Mouse (Mus musculus): ENCODE results near the gene Psmd5. TPM values are rescaled to one million over a fixed set of nuclear protein-coding genes. Genes with fewer than 3 reads are reported as not detected.

Gene Psmd5
- total RNA-seq (2014; rRNA removed; ENCODE audit: low replicate concordance): 16.5 and 28.6 TPM in 2 replicates
- 37.2 and 37.9 TPM in 2 replicates for polyA plus RNA-seq (2015; fragmentation: Nextera tagmentation; extraction: Ambion mirVana)

DNA sequence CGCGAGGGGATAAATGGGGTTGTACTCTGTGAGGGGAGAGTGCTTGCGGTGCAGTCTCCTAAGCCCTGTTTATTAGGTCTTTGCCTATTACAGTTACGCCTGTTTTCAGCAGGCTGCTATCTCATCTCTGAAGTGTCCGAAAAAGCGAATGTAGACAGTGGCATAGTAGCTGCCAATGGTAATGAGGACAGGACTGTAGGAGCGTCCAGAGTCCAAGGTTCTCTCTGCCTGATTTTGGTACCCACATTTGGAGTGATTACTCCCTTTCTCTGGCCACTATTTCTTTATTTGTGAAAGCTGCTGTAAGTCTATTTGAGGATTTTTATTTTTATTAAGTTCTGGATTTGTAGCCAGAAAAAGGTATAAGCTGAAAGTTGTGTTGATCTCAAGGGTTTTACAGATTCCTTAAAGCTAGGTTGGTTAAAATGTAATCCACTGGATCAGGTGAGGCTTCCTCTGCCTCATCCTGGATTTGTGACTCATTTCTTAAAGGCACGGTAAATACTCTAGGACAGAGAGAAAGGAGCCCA, at the start of gene Psmd5:
Psmd5 (minus strand) TSS at position 153 of the 530 bp plus-strand sequence.
- TF ChIP-seq CTCF (IDR thresholded peaks at IDR 0.05; ENCODE audit: low read depth) (no peak), EP300 (IDR thresholded peaks at IDR 0.05; ENCODE audit: low read depth) (no peak)
- WGBS: 11% methylated on average over 8 of the region's 8 CpGs

DNA sequence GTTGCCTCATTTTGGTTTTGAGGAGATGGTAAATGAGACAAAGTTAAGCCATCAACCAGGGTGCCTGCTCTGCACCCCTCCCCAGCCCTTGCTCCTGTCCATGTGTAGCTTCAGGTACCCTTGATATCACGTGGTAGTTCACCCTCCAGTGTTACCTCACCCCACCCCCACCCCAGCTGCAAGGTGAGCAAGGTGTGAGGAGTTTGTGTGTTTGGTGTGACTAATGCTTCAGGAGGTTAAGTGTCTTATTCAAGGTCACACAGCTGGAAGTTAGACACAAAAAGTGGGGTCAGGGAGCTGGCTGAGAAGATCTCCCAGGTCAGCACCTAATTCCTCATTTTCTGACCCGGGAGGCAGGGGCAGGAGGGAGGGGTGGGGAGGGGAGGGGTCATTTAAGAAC, 48.0 kb upstream of the Psmd5 start:
- H3K36me3 ChIP-seq (replicated peaks; ENCODE audit: control insufficient read depth, insufficient read depth, low read length): no peaks in the 10 kb centered on the region
- H3K4me1 ChIP-seq (ENCODE audit: control insufficient read depth, insufficient read depth): no peaks in the 10 kb centered on the region
- H3K4me3 ChIP-seq (ENCODE audit: low read depth, low read length): no peak overlapping the region
- no peaks in the 10 kb centered on the region for H3K27me3 ChIP-seq (ENCODE audit: control insufficient read depth, insufficient read depth, low read length)
- H3K9me3 ChIP-seq (replicated peaks; ENCODE audit: control insufficient read depth, low read length): no peaks in the 10 kb centered on the region
- no peak overlapping the region for H3K4me2 ChIP-seq (ENCODE audit: low read depth, low read length)
- DNase-seq (ENCODE audit: low spot score) (no peak), ATAC-seq (ENCODE audit: insufficient read depth, low read depth) (no peak)
- no peak overlapping the region for H3K27ac ChIP-seq (ENCODE audit: low read depth)
- H3K9ac ChIP-seq (replicated peaks; ENCODE audit: low read depth, low read length): no peak overlapping the region
- 18% methylated on average over 2 of the region's 2 CpGs for WGBS
- TF ChIP-seq CTCF (IDR thresholded peaks at IDR 0.05; ENCODE audit: low read depth) (no peak), EP300 (IDR thresholded peaks at IDR 0.05; ENCODE audit: low read depth) (no peak)

More for the DNA sequence above, at the start of gene Psmd5:
- peaks cover 8% of the 10 kb centered on the region for H3K4me1 ChIP-seq (ENCODE audit: control insufficient read depth, insufficient read depth)
- H3K27ac ChIP-seq (ENCODE audit: low read depth): no peak within 1 kb of the TSS
- no peak for ATAC-seq (ENCODE audit: insufficient read depth, low read depth)
- H3K9ac ChIP-seq (replicated peaks; ENCODE audit: low read depth, low read length): 0 out of 2 replicates have a peak within 1 kb of the TSS, but pooled peaks have one; percentile 1
- H3K4me2 ChIP-seq (ENCODE audit: low read depth, low read length): peak within 1 kb of the TSS; percentile 54
- H3K36me3 ChIP-seq (replicated peaks; ENCODE audit: control insufficient read depth, insufficient read depth, low read length): no peaks in the 10 kb centered on the region
- H3K9me3 ChIP-seq (replicated peaks; ENCODE audit: control insufficient read depth, low read length): no peaks in the 10 kb centered on the region
- peak within 1 kb of the TSS; percentile 33 for H3K4me3 ChIP-seq (ENCODE audit: low read depth, low read length)
- no peaks in the 10 kb centered on the region for H3K27me3 ChIP-seq (ENCODE audit: control insufficient read depth, insufficient read depth, low read length)
- DNase-seq (ENCODE audit: low spot score): no peak

DNA sequence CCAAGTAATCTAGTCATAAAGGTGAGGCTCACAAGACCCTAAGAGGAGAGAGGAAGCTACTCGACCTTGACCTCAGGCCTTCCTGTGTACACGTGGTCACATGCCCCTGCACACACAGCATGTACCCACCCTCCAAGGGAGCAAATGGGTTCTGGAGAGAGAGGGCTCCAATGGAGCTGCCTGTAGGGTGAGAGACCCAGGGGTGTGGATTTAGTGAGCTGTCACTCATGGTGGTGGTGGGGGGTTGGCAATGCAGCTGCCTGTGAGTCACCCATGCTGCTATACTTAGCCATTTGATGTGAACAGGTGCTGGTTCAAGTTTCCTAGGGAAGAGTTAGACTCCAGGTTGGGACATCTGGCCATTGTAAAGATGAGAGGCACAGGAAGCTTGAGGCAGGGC, 45.4 kb upstream of the Psmd5 start:
- DNase-seq (ENCODE audit: low spot score): no peak
- H3K4me3 ChIP-seq (ENCODE audit: low read depth, low read length): no peak overlapping the region
- no peak overlapping the region for H3K4me2 ChIP-seq (ENCODE audit: low read depth, low read length)
- no peak for ATAC-seq (ENCODE audit: insufficient read depth, low read depth)
- TF ChIP-seq EP300 (IDR thresholded peaks at IDR 0.05; ENCODE audit: low read depth) (no peak), CTCF (IDR thresholded peaks at IDR 0.05; ENCODE audit: low read depth) (no peak)
- no peaks in the 10 kb centered on the region for H3K27me3 ChIP-seq (ENCODE audit: control insufficient read depth, insufficient read depth, low read length)
- H3K9ac ChIP-seq (replicated peaks; ENCODE audit: low read depth, low read length): no peak overlapping the region
- no peaks in the 10 kb centered on the region for H3K36me3 ChIP-seq (replicated peaks; ENCODE audit: control insufficient read depth, insufficient read depth, low read length)
- H3K27ac ChIP-seq (ENCODE audit: low read depth): no peak overlapping the region
- no peaks in the 10 kb centered on the region for H3K9me3 ChIP-seq (replicated peaks; ENCODE audit: control insufficient read depth, low read length)
- H3K4me1 ChIP-seq (ENCODE audit: control insufficient read depth, insufficient read depth): peaks cover 2% of the 10 kb centered on the region; the same call in 1 of the 2 replicates
- 45% methylated on average over 2 of the region's 2 CpGs for WGBS

DNA sequence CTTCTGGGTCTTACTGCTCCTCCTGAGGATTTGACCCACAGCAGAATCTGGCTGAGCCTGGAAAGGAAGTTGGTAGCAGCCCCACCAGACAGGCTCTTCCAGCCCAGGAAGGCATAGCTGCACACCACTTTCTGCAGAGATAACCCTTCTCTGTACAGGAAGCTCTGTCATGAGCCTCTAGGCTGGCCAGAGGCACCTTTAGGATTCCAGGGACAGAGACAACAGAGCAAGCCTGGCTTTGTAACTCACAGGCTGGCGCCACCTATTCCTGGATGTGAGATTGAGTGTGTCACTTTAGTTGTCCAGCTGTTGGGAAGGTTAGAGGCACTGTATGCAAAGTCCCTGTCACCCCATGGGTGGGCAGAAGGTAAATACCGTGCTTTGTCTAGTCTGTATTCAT, 40.3 kb upstream of the Psmd5 start:
- Histone ChIP-seq H3K9me3 (replicated peaks; ENCODE audit: control insufficient read depth, low read length) (no peaks in the 10 kb centered on the region), H3K4me1 (ENCODE audit: control insufficient read depth, insufficient read depth) (peaks cover 23% of the 10 kb centered on the region), H3K4me2 (ENCODE audit: low read depth, low read length) (no peak overlapping the region), H3K27me3 (ENCODE audit: control insufficient read depth, insufficient read depth, low read length) (0 out of 2 replicates have a peak, but pooled peaks cover 6% of the 10 kb centered on the region), H3K9ac (replicated peaks; ENCODE audit: low read depth, low read length) (no peak overlapping the region), H3K27ac (ENCODE audit: low read depth) (peak overlapping the region; percentile 46; the same call in 1 of the 2 replicates), H3K36me3 (replicated peaks; ENCODE audit: control insufficient read depth, insufficient read depth, low read length) (no peaks in the 10 kb centered on the region), H3K4me3 (ENCODE audit: low read depth, low read length) (no peak overlapping the region)
- no peak for DNase-seq (ENCODE audit: low spot score)
- WGBS: 33% methylated on average over 2 of the region's 2 CpGs
- no peak for ATAC-seq (ENCODE audit: insufficient read depth, low read depth)
- TF ChIP-seq EP300 (IDR thresholded peaks at IDR 0.05; ENCODE audit: low read depth): no peak
- no peak for TF ChIP-seq CTCF (IDR thresholded peaks at IDR 0.05; ENCODE audit: low read depth)

DNA sequence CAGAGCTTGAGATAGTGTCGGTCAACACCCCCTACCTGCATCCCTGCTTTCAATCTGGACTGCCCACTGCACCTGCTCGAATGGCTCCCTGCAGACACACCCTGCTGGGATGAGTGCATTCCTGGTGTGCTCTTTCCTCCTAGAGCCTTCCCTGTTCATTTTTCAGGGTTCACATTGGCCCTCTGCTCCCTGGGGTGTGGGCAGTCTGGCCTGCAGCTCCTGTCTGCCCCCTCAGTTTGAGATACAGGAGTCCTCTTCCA, 40.0 kb upstream of the Psmd5 start:
- DNase-seq (ENCODE audit: low spot score) (no peak), ATAC-seq (ENCODE audit: insufficient read depth, low read depth) (no peak)
- 35% methylated on average over 2 of the region's 2 CpGs for WGBS
- Histone ChIP-seq H3K36me3 (replicated peaks; ENCODE audit: control insufficient read depth, insufficient read depth, low read length) (no peaks in the 10 kb centered on the region), H3K9me3 (replicated peaks; ENCODE audit: control insufficient read depth, low read length) (no peaks in the 10 kb centered on the region), H3K4me2 (ENCODE audit: low read depth, low read length) (peak overlapping the region; percentile 97), H3K4me3 (ENCODE audit: low read depth, low read length) (no peak overlapping the region), H3K4me1 (ENCODE audit: control insufficient read depth, insufficient read depth) (peaks cover 23% of the 10 kb centered on the region), H3K9ac (replicated peaks; ENCODE audit: low read depth, low read length) (no peak overlapping the region), H3K27me3 (ENCODE audit: control insufficient read depth, insufficient read depth, low read length) (0 out of 2 replicates have a peak, but pooled peaks cover 6% of the 10 kb centered on the region), H3K27ac (ENCODE audit: low read depth) (0 out of 2 replicates have a peak overlapping the region, but pooled peaks have one; percentile 46)
- no peak for TF ChIP-seq CTCF (IDR thresholded peaks at IDR 0.05; ENCODE audit: low read depth)
- TF ChIP-seq EP300 (IDR thresholded peaks at IDR 0.05; ENCODE audit: low read depth): no peak
